Mouse (Mus musculus) embryonic fibroblast, embryonic 13.5 days (primary cell): ENCODE data around the gene Enc1. TPM values are rescaled to one million over a fixed set of nuclear protein-coding genes. Genes with fewer than 3 reads are reported as not detected.

Experiments
- H3K27ac ChIP-seq: 2 replicates; pipeline ENCODE4 v1.5.1; 2012; ENCODE audit warnings: low read length, control low read depth, inconsistent platforms; ENCODE audit not compliant: insufficient read depth
- H3K4me1 ChIP-seq: 2 replicates; pipeline ENCODE4 v1.6.1; 2011; ENCODE audit warnings: low read length; ENCODE audit not compliant: control insufficient read depth, insufficient read depth
- H3K4me3 ChIP-seq: 2 replicates; pipeline ENCODE4 v1.5.1; 2011; ENCODE audit warnings: mild to moderate bottlenecking, control low read depth, low read length; ENCODE audit not compliant: insufficient read depth
- CTCF ChIP-seq: IDR thresholded peaks from 2 replicates; pipeline ENCODE4 v1.5.1; 2011; ENCODE audit warnings: mild to moderate bottlenecking, control low read depth, low read length, moderate library complexity, borderline replicate concordance; ENCODE audit not compliant: insufficient read depth
- POLR2A ChIP-seq: IDR thresholded peaks from 2 replicates; pipeline ENCODE4 v1.6.1; 2011; ENCODE audit warnings: low read depth, mild to moderate bottlenecking, control low read depth, low read length, moderate library complexity
- polyA plus RNA-seq: library from polyadenylated mRNA; stranded (reverse); fragments of >200 nt; gene quantifications from 2 replicates; pipeline ENCODE4 v1.2.4, GENCODE M21; 2011; ENCODE audit warnings: low read depth; ENCODE audit not compliant: missing spikeins, insufficient read length

Gene Enc1
- polyA plus RNA-seq, 1 experiment: 58.2 TPM

- H3K4me3 ChIP-seq: no peak overlapping the region
- peak overlapping the region; percentile 54 for H3K27ac ChIP-seq
- no peak for TF ChIP-seq POLR2A
- no peak for TF ChIP-seq CTCF
- H3K4me1 ChIP-seq: peaks cover 25% of the 10 kb centered on the region
These were observed 9.2 kb downstream of the Enc1 start for GRCm38 (mm10) chr13:97250148-97250547.

- TF ChIP-seq CTCF (no peak), POLR2A (no peak)
- Histone ChIP-seq H3K27ac (peak overlapping the region; percentile 54), H3K4me3 (no peak overlapping the region), H3K4me1 (peaks cover 25% of the 10 kb centered on the region)
These were observed 9.9 kb downstream of the Enc1 start for GRCm38 (mm10) chr13:97250551-97251380.

GRCm38 (mm10) chr13:97251736-97252135, 10.8 kb downstream of the Enc1 start:
- TF ChIP-seq CTCF: no peak
- TF ChIP-seq POLR2A: no peak
- Histone ChIP-seq H3K4me1 (peaks cover 28% of the 10 kb centered on the region), H3K27ac (no peak overlapping the region), H3K4me3 (no peak overlapping the region)

- Histone ChIP-seq H3K4me1 (peaks cover 28% of the 10 kb centered on the region), H3K27ac (no peak overlapping the region), H3K4me3 (no peak overlapping the region)
- TF ChIP-seq CTCF (no peak), POLR2A (no peak)
These were observed 11.6 kb downstream of the Enc1 start for GRCm38 (mm10) chr13:97252469-97252868.

GRCm38 (mm10) chr13:97253418-97253981, 12.6 kb downstream of the Enc1 start:
- H3K27ac ChIP-seq: no peak overlapping the region
- no peak for TF ChIP-seq CTCF
- no peak for TF ChIP-seq POLR2A
- H3K4me3 ChIP-seq: no peak overlapping the region
- H3K4me1 ChIP-seq: peaks cover 20% of the 10 kb centered on the region

GRCm38 (mm10) chr13:97253994-97254393, 13.1 kb downstream of the Enc1 start:
- no peak overlapping the region for H3K27ac ChIP-seq
- peaks cover 15% of the 10 kb centered on the region for H3K4me1 ChIP-seq
- no peak overlapping the region for H3K4me3 ChIP-seq
- TF ChIP-seq CTCF: no peak
- TF ChIP-seq POLR2A: no peak

GRCm38 (mm10) chr13:97254564-97255164, 13.8 kb downstream of the Enc1 start:
- TF ChIP-seq POLR2A (no peak), CTCF (no peak)
- peaks cover 11% of the 10 kb centered on the region for H3K4me1 ChIP-seq
- H3K4me3 ChIP-seq: no peak overlapping the region
- no peak overlapping the region for H3K27ac ChIP-seq

- peaks cover 3% of the 10 kb centered on the region; the same call in 1 of the 2 replicates for H3K4me1 ChIP-seq
- H3K27ac ChIP-seq: no peak overlapping the region
- no peak overlapping the region for H3K4me3 ChIP-seq
- TF ChIP-seq POLR2A (no peak), CTCF (no peak)
These were observed 15.3 kb downstream of the Enc1 start for GRCm38 (mm10) chr13:97255976-97256848.

- TF ChIP-seq POLR2A (no peak), CTCF (no peak)
These were observed 16.0 kb downstream of the Enc1 start for GRCm38 (mm10) chr13:97256849-97257379.

GRCm38 (mm10) chr13:97259271-97259670, 18.4 kb downstream of the Enc1 start:
- peaks cover 3% of the 10 kb centered on the region; the same call in 1 of the 2 replicates for H3K4me1 ChIP-seq
- TF ChIP-seq POLR2A: no peak
- TF ChIP-seq CTCF: no peak
- H3K27ac ChIP-seq: no peak overlapping the region
- no peak overlapping the region for H3K4me3 ChIP-seq

More at GRCm38 (mm10) chr13:97256849-97257379, 16.0 kb downstream of the Enc1 start:
- Histone ChIP-seq H3K27ac (no peak overlapping the region), H3K4me3 (no peak overlapping the region), H3K4me1 (peaks cover 3% of the 10 kb centered on the region; the same call in 1 of the 2 replicates)
